Mouse (Mus musculus) kidney, adult 2 months (tissue): ENCODE measurements around the gene Olfr1375. TPM values are rescaled to one million over a fixed set of nuclear protein-coding genes. Genes with fewer than 3 reads are reported as not detected.

Source experiments
- DNase-seq: peaks from one replicate; pipeline ENCODE4 v3.0.0; 2021
- H3K27ac ChIP-seq: fragments of 200-500 bp; 2 replicates; pipeline ENCODE4 v1.5.1; 2012; ENCODE audit warnings: low read depth, low read length, control low read depth, inconsistent platforms; ENCODE audit not compliant: insufficient read depth
- H3K27me3 ChIP-seq: fragments of 200-500 bp; replicated peaks from 2 replicates; pipeline ENCODE4 v1.6.1; 2012; ENCODE audit warnings: mild to moderate bottlenecking, moderate library complexity, low read length, inconsistent platforms; ENCODE audit not compliant: control insufficient read depth, insufficient read depth
- H3K36me3 ChIP-seq: fragments of 200-500 bp; 2 replicates; pipeline ENCODE4 v1.6.1; 2012; ENCODE audit warnings: mild to moderate bottlenecking, moderate library complexity, low read length, inconsistent platforms; ENCODE audit not compliant: control insufficient read depth, insufficient read depth
- H3K4me1 ChIP-seq: fragments of 200-500 bp; 2 replicates; pipeline ENCODE4 v1.6.1; 2011; ENCODE audit warnings: low read length; ENCODE audit not compliant: control insufficient read depth, insufficient read depth
- H3K4me3 ChIP-seq: fragments of 200-500 bp; 2 replicates; pipeline ENCODE4 v1.5.1; 2011; ENCODE audit warnings: mild to moderate bottlenecking, low read depth, low read length, control low read depth; ENCODE audit not compliant: insufficient read depth
- CTCF ChIP-seq: fragments of 200-500 bp; conservative IDR thresholded peaks from 2 replicates; pipeline ENCODE4 v1.5.1; 2011; ENCODE audit warnings: low read depth, mild to moderate bottlenecking, control low read depth, low read length, moderate library complexity, mixed read lengths; ENCODE audit not compliant: insufficient read depth, insufficient read length
- POLR2A ChIP-seq: fragments of 200-500 bp; IDR thresholded peaks from one replicate; pipeline ENCODE4 v1.6.1; 2011; ENCODE audit warnings: low read depth, low read length, control low read depth
- WGBS: fragments of 180-500 bp; shearing (Covaris S2); methylation state at CpG from one replicate; pipeline ENCODE4 v1.1.7; 2018; 5-methylcytosine and 5-hydroxymethylcytosine counted together
- polyA plus RNA-seq: library from polyadenylated mRNA; depleted of rRNA; stranded (reverse); fragments of >200 nt; gene quantifications from 2 replicates; pipeline ENCODE4 v1.2.3, GENCODE M21; 2012; rRNA removed

Gene Olfr1375
- polyA plus RNA-seq, 1 experiment = not detected

DNA sequence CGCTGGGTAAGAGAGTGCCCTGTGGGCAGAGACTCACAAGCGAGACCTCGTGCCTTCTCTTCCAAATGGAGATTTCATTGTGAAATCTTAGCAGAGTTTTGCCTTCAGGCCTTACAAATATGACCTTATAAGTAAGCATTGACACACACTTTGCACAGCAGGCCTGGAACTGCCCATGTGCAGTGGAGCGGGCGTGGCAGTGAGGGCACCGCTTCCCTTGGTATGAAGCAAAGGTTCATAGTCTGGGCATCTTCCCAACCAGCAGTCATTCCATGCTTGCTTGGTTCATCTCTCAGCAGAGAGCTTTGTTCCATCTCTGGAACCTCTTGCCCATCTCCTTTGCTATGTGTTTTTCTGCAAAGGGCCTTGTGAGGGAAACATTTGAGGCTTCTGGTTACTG lies 13.1 kb downstream of the Olfr1375 start:
- no peak overlapping the region for H3K4me3 ChIP-seq
- H3K4me1 ChIP-seq = peaks cover 8% of the 10 kb centered on the region
- no peaks in the 10 kb centered on the region for H3K27me3 ChIP-seq
- TF ChIP-seq POLR2A (no peak), CTCF (no peak)
- peak; percentile 86 for DNase-seq
- no peaks in the 10 kb centered on the region; the same call in none of the 2 replicates for H3K36me3 ChIP-seq
- H3K27ac ChIP-seq = no peak overlapping the region
- WGBS = 72% methylated on average over 6 of the region's 6 CpGs

DNA sequence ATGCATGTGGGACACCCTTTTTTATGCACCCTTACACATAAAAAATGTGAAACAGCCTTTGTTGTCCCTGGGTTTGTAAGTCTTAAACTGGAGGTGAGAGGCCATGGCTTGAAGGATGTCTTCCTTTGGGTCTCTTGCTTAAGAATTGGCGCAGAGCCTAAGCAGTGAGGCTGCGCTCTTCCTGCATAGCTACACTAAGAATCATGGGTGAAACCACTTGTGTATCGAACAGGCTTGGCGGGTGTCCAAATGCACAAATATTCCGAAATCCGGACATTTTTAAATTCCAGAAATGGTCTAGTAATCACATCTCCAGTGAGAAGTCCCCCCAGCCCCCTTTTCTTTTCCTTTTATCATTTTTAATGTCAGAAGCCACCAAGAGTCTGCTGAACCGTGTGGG lies 15.4 kb downstream of the Olfr1375 start:
- DNase-seq = peak; percentile 12
- WGBS = 62% methylated on average over 7 of the region's 7 CpGs
- TF ChIP-seq POLR2A = no peak
- no peak for TF ChIP-seq CTCF

DNA sequence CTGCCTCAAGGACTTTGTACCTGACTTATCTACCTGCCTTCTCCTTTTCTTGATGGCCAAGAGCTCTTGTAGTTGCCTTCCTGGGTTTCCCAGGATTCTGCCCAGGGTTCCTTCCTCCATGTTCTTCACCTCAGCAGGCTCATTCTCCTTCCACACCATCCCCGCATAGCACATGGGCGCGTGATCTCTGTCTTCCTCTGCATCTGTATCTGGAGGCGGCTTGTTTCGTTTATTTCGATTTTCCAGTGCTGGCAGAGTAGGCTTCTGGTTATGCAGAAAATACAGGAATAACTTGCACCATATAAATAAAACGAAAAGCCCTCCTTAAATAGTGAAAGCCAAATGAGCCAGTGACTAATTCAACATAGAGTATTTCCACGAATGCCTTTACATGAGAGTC lies 15.9 kb downstream of the Olfr1375 start:
- no peak for TF ChIP-seq POLR2A
- no peak for TF ChIP-seq CTCF
- Histone ChIP-seq H3K27ac (no peak overlapping the region), H3K27me3 (no peaks in the 10 kb centered on the region), H3K36me3 (peaks cover 10% of the 10 kb centered on the region), H3K4me3 (no peak overlapping the region), H3K4me1 (peaks cover 8% of the 10 kb centered on the region)
- WGBS = 95% methylated on average over 8 of the region's 8 CpGs
- no peak for DNase-seq

More for the DNA sequence above, 15.4 kb downstream of the Olfr1375 start:
- Histone ChIP-seq H3K36me3 (peaks cover 4% of the 10 kb centered on the region), H3K4me1 (peaks cover 8% of the 10 kb centered on the region), H3K27me3 (no peaks in the 10 kb centered on the region), H3K27ac (no peak overlapping the region), H3K4me3 (no peak overlapping the region)

DNA sequence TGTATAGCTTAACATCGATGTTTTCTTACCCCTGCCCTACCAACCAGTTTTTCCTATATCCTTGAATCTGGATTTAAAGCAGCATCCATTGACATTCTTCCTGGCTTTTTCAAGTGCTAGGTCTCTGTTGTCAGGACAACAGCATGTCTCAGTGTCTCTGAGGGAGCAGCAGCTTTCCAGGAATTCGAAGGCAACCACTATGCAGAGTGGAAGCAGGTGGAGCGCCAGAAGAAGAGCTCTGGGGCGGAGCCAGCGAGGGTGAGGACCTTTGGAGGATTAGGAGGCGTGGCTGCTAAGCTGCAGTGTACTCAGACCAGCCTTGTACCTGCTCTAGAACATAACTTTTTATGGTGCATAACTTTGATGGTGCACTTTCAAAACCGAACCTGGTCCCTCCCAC lies 36.6 kb downstream of the Olfr1375 start:
- Histone ChIP-seq H3K27ac (no peak overlapping the region), H3K36me3 (no peaks in the 10 kb centered on the region), H3K4me3 (no peak overlapping the region), H3K27me3 (no peaks in the 10 kb centered on the region), H3K4me1 (no peaks in the 10 kb centered on the region)
- no peak for TF ChIP-seq POLR2A
- TF ChIP-seq CTCF = no peak
- 32% methylated on average over 7 of the region's 7 CpGs for WGBS
- peak; percentile 57 for DNase-seq

DNA sequence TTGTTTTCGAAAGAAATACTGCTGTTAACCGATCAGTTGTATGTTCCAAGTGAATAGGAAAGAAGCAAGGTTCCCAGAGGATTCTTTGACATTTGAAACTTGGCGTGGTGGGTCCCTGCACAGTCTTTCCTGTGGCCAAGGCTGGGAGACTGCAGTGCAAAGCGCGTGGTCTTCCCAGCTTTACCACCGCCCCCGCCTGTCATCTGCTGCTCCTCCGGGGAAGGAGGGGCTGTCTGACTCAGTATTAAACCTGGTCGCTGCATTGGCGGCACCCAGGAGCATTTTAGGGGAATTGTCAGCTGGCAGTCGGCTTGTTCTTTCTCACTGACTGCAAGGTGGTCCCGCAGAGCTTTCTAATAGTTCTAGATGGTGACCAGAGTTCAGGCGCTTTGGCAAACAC lies 37.4 kb downstream of the Olfr1375 start:
- no peak for DNase-seq
- WGBS = 35% methylated on average over 13 of the region's 13 CpGs
- no peaks in the 10 kb centered on the region for H3K36me3 ChIP-seq
- no peaks in the 10 kb centered on the region for H3K4me1 ChIP-seq
- no peaks in the 10 kb centered on the region for H3K27me3 ChIP-seq
- TF ChIP-seq POLR2A = no peak
- no peak for TF ChIP-seq CTCF
- H3K4me3 ChIP-seq = no peak overlapping the region
- no peak overlapping the region for H3K27ac ChIP-seq

Other genes starting within 250 kb of the Olfr1375 start
- 1.2 and 1.4 TPM in 2 replicates for gene Zfp354c, start 220.4 kb upstream of the Olfr1375 start, polyA plus RNA-seq
- gene Zfp879, start 206.6 kb upstream of the Olfr1375 start, polyA plus RNA-seq = 0.58 and 0.64 TPM in 2 replicates
- gene Grm6, start 197.4 kb upstream of the Olfr1375 start, polyA plus RNA-seq = 0.03 TPM in 1 of 2 replicates, not detected in the other
- gene Zfp454, start 160.5 kb upstream of the Olfr1375 start, polyA plus RNA-seq = 0.92 and 0.99 TPM in 2 replicates
- 2.6 and 2.7 TPM in 2 replicates for gene Zfp2, start 131.9 kb upstream of the Olfr1375 start, polyA plus RNA-seq
- 0.49 and 0.75 TPM in 2 replicates for gene Zfp354b, start 116.5 kb upstream of the Olfr1375 start, polyA plus RNA-seq
- gene 4933414I15Rik, start 104.3 kb upstream of the Olfr1375 start, polyA plus RNA-seq = not detected in 2 replicates
- not detected in 2 replicates for gene Prop1, start 94.3 kb upstream of the Olfr1375 start, polyA plus RNA-seq
- gene Olfr1378, start 81.6 kb upstream of the Olfr1375 start, polyA plus RNA-seq = not detected in 2 replicates
- not detected in 2 replicates for gene Olfr1377, start 66.1 kb upstream of the Olfr1375 start, polyA plus RNA-seq
- gene Olfr51, start 44.5 kb upstream of the Olfr1375 start, polyA plus RNA-seq = not detected in 2 replicates
- gene Olfr54, start 33.9 kb upstream of the Olfr1375 start, polyA plus RNA-seq = not detected in 2 replicates
- 2.2 and 5.2 TPM in 2 replicates for gene Zfp354a, start 11.1 kb downstream of the Olfr1375 start, polyA plus RNA-seq
- not detected in 2 replicates for gene Gm12569, start 172.4 kb downstream of the Olfr1375 start, polyA plus RNA-seq
- gene Clk4, start 213.6 kb downstream of the Olfr1375 start, polyA plus RNA-seq = 27.0 and 27.4 TPM in 2 replicates
- 2.8 and 3.3 TPM in 2 replicates for gene BC049762, start 214.9 kb downstream of the Olfr1375 start, polyA plus RNA-seq
- gene Col23a1, start 241.8 kb downstream of the Olfr1375 start, polyA plus RNA-seq = 1.5 and 1.9 TPM in 2 replicates